ENCODE assay signal across 9 mouse cellular contexts in genomic region chr9:44492631-44493461, GRCm38 (mm10). TPM values are rescaled to one million over a fixed set of nuclear protein-coding genes. Genes with fewer than 3 reads are reported as not detected.
DNase-seq lines count a peak whose midpoint lies in the region; ATAC-seq lines count a peak whose summit lies in the region.
"Had no signal": no experiment of that assay in that cellular context is flagged by ENCODE, and none has a peak within 500 bp of the region (broad histone marks: within the 10 kb centered on the region; RNA-seq: fewer than 3 reads in every experiment).

No protein-coding gene starts in this region.

- H3K4me2 ChIP-seq in midbrain, embryonic 12.5 days (replicated peaks): no peak overlapping the region

- peak; percentile 10 for DNase-seq in kidney, adult 18-20 months
- DNase-seq in kidney, adult 11 months: no peak
- DNase-seq in B cell, adult 2 months: peak; percentile 61
- DNase-seq in embryonic facial prominence, embryonic 10.5 days (ENCODE audit: low spot score): no peak
- peak; percentile 67 for DNase-seq in heart, postnatal 4 days
- DNase-seq in adipocyte (ENCODE audit: low spot score): no peak
- DNase-seq in layer of hippocampus, adult 9-10 months (ENCODE audit: low spot score): no peak

- no peaks in the 10 kb centered on the region for H3K9me3 ChIP-seq in embryonic facial prominence, embryonic 10.5 days
- H3K9me3 ChIP-seq in midbrain, embryonic 12.5 days: no peaks in the 10 kb centered on the region

- peak overlapping the region; percentile 74 for H3K27ac ChIP-seq in embryonic facial prominence, embryonic 10.5 days (replicated peaks)
- H3K27ac ChIP-seq in midbrain, embryonic 12.5 days (replicated peaks): no peak overlapping the region

- no peaks in the 10 kb centered on the region for H3K27me3 ChIP-seq in embryonic facial prominence, embryonic 10.5 days (replicated peaks; ENCODE audit: low read depth, poor library complexity, severe bottlenecking)
- H3K27me3 ChIP-seq in midbrain, embryonic 12.5 days: peaks cover 11% of the 10 kb centered on the region; the same call in 1 of the 2 replicates

- no peak for ATAC-seq in midbrain, embryonic 12.5 days (ENCODE audit: low FRiP score, low read depth)

- H3K9ac ChIP-seq in midbrain, embryonic 12.5 days (replicated peaks): peak overlapping the region; percentile 13; the same call in 1 of the 2 replicates

- peak overlapping the region; percentile 13; the same call in 1 of the 2 replicates for H3K4me3 ChIP-seq in embryonic facial prominence, embryonic 10.5 days
- no peak overlapping the region for H3K4me3 ChIP-seq in midbrain, embryonic 12.5 days

- H3K36me3 ChIP-seq in embryonic facial prominence, embryonic 10.5 days (replicated peaks): peaks cover 32% of the 10 kb centered on the region
- H3K36me3 ChIP-seq in midbrain, embryonic 12.5 days: no peaks in the 10 kb centered on the region

- 60% methylated on average over 17 of the region's 17 CpGs for WGBS in embryonic facial prominence, embryonic 10.5 days
- 61% methylated on average over 17 of the region's 17 CpGs for WGBS in midbrain, embryonic 12.5 days

- H3K4me1 ChIP-seq in embryonic facial prominence, embryonic 10.5 days: peaks cover 99% of the 10 kb centered on the region
- peaks cover 85% of the 10 kb centered on the region for H3K4me1 ChIP-seq in midbrain, embryonic 12.5 days

RNA-seq across cellular contexts. Expression of gene Bcl9l, which starts 10.2 kb away (rescaled TPM):
- 7.4 and 7.7 TPM in 2 replicates for polyA plus RNA-seq in embryonic facial prominence, embryonic 10.5 days (2016; fragmentation: Nextera tagmentation; extraction: Ambion mirVana)
- 10 to 100 TPM; 56.8 to 64.0 TPM for total RNA-seq in heart, postnatal 4 days (2021)
- 10.2 and 10.4 TPM in 2 replicates for polyA plus RNA-seq in midbrain, embryonic 12.5 days (2016; fragmentation: Nextera tagmentation; extraction: Ambion mirVana)

RNA-seq across cellular contexts. Expression of gene Upk2, which starts 38.1 kb away (rescaled TPM):
- 0.41 and 0.59 TPM in 2 replicates for polyA plus RNA-seq in embryonic facial prominence, embryonic 10.5 days (2016; fragmentation: Nextera tagmentation; extraction: Ambion mirVana)
- not detected for total RNA-seq in heart, postnatal 4 days (2021)
- not detected in 2 replicates for polyA plus RNA-seq in midbrain, embryonic 12.5 days (2016; fragmentation: Nextera tagmentation; extraction: Ambion mirVana)

RNA-seq across cellular contexts. Expression of gene Foxr1, which starts 51.9 kb away (rescaled TPM):
- polyA plus RNA-seq in embryonic facial prominence, embryonic 10.5 days (2016; fragmentation: Nextera tagmentation; extraction: Ambion mirVana): not detected in 2 replicates
- total RNA-seq in heart, postnatal 4 days (2021): not detected
- not detected in 2 replicates for polyA plus RNA-seq in midbrain, embryonic 12.5 days (2016; fragmentation: Nextera tagmentation; extraction: Ambion mirVana)
- total RNA-seq: gastrocnemius, adult 8-10 months had no signal

Comparison
In these comparisons a context has a peak if more than half of its experiments do, and no peak if none do; other contexts are left out.
1. DNase-seq: peak in kidney, adult 18-20 months (single experiment), B cell, adult 2 months (2 of 2) and heart, postnatal 4 days (single experiment); none in kidney, adult 11 months (single experiment), embryonic facial prominence, embryonic 10.5 days (single experiment), adipocyte (single experiment) and layer of hippocampus, adult 9-10 months (single experiment).